Mouse (Mus musculus): ENCODE data around the gene Cycs. TPM values are rescaled to one million over a fixed set of nuclear protein-coding genes. Genes with fewer than 3 reads are reported as not detected.
"Not testable (repeated sequence)": the region's sequence is repeated elsewhere in the genome, so short reads cannot be mapped to it uniquely, and the experiment has no call there.

Gene Cycs
- polyA plus RNA-seq, 1 experiment: 4.0 TPM

- no peak overlapping the region for H3K4me3 ChIP-seq (replicated peaks; ENCODE audit: extremely low read depth, low read depth, low read length)
- TF ChIP-seq CTCF (IDR thresholded peaks at IDR 0.05; ENCODE audit: insufficient read depth, low read length) (no peak), POLR2A (IDR thresholded peaks at IDR 0.05; ENCODE audit: borderline replicate concordance, extremely low read depth, low read depth, low read length) (no peak)
- no peak for DNase-seq
- WGBS: 63% methylated on average over 5 of the region's 5 CpGs
- no peaks in the 10 kb centered on the region for H3K4me1 ChIP-seq (ENCODE audit: control insufficient read depth, insufficient read depth, low read length)
Measured at GRCm38 (mm10) chr6:50586316-50586715, 20.0 kb upstream of the Cycs start.

- no peak overlapping the region for H3K4me3 ChIP-seq (replicated peaks; ENCODE audit: extremely low read depth, low read depth, low read length)
- WGBS: 62% methylated on average over 7 of the region's 7 CpGs
- DNase-seq: no peak
- TF ChIP-seq CTCF (IDR thresholded peaks at IDR 0.05; ENCODE audit: insufficient read depth, low read length) (no peak), POLR2A (IDR thresholded peaks at IDR 0.05; ENCODE audit: borderline replicate concordance, extremely low read depth, low read depth, low read length) (no peak)
- H3K4me1 ChIP-seq (ENCODE audit: control insufficient read depth, insufficient read depth, low read length): no peaks in the 10 kb centered on the region
Measured at GRCm38 (mm10) chr6:50585733-50586132, 19.4 kb upstream of the Cycs start.

- H3K4me1 ChIP-seq (ENCODE audit: control insufficient read depth, insufficient read depth, low read length): no peaks in the 10 kb centered on the region
- TF ChIP-seq CTCF (IDR thresholded peaks at IDR 0.05; ENCODE audit: insufficient read depth, low read length) (no peak), POLR2A (IDR thresholded peaks at IDR 0.05; ENCODE audit: borderline replicate concordance, extremely low read depth, low read depth, low read length) (no peak)
- no peak for DNase-seq
- H3K4me3 ChIP-seq (replicated peaks; ENCODE audit: extremely low read depth, low read depth, low read length): no peak overlapping the region
- WGBS: 62% methylated on average over 1 of the region's 1 CpGs
Measured at GRCm38 (mm10) chr6:50571661-50572060, 5.3 kb upstream of the Cycs start.

GRCm38 (mm10) chr6:50566997-50567255 is 588 bp upstream of the Cycs start:
- no peak for DNase-seq
- H3K4me3 ChIP-seq (replicated peaks; ENCODE audit: extremely low read depth, low read depth, low read length): peak overlapping the region; percentile 79
- no peaks in the 10 kb centered on the region for H3K4me1 ChIP-seq (ENCODE audit: control insufficient read depth, insufficient read depth, low read length)
- TF ChIP-seq CTCF (IDR thresholded peaks at IDR 0.05; ENCODE audit: insufficient read depth, low read length) (no peak), POLR2A (IDR thresholded peaks at IDR 0.05; ENCODE audit: borderline replicate concordance, extremely low read depth, low read depth, low read length) (no peak)
- 6% methylated on average over 6 of the region's 6 CpGs for WGBS

- DNase-seq: no peak
- no peak for TF ChIP-seq POLR2A (IDR thresholded peaks at IDR 0.05; ENCODE audit: borderline replicate concordance, extremely low read depth, low read depth, low read length)
- TF ChIP-seq CTCF (IDR thresholded peaks at IDR 0.05; ENCODE audit: insufficient read depth, low read length): no peak
- H3K4me3 ChIP-seq (replicated peaks; ENCODE audit: extremely low read depth, low read depth, low read length): no peak overlapping the region
- no peaks in the 10 kb centered on the region for H3K4me1 ChIP-seq (ENCODE audit: control insufficient read depth, insufficient read depth, low read length)
- WGBS: 81% methylated on average over 3 of the region's 3 CpGs
Measured at GRCm38 (mm10) chr6:50563651-50564050, 2.7 kb downstream of the Cycs start.

- Histone ChIP-seq H3K4me3 (replicated peaks; ENCODE audit: extremely low read depth, low read depth, low read length) (no peak overlapping the region), H3K4me1 (ENCODE audit: control insufficient read depth, insufficient read depth, low read length) (no peaks in the 10 kb centered on the region)
- no peak for DNase-seq
- TF ChIP-seq CTCF (IDR thresholded peaks at IDR 0.05; ENCODE audit: insufficient read depth, low read length) (no peak), POLR2A (IDR thresholded peaks at IDR 0.05; ENCODE audit: borderline replicate concordance, extremely low read depth, low read depth, low read length) (no peak)
- WGBS: 92% methylated on average over 4 of the region's 4 CpGs
Measured at GRCm38 (mm10) chr6:50562421-50562820, 3.9 kb downstream of the Cycs start.

- WGBS: 93% methylated on average over 1 of the region's 1 CpGs
- TF ChIP-seq POLR2A (IDR thresholded peaks at IDR 0.05; ENCODE audit: borderline replicate concordance, extremely low read depth, low read depth, low read length) (no peak), CTCF (IDR thresholded peaks at IDR 0.05; ENCODE audit: insufficient read depth, low read length) (no peak)
- Histone ChIP-seq H3K4me3 (replicated peaks; ENCODE audit: extremely low read depth, low read depth, low read length) (no peak overlapping the region), H3K4me1 (ENCODE audit: control insufficient read depth, insufficient read depth, low read length) (no peaks in the 10 kb centered on the region)
- no peak for DNase-seq
Measured at GRCm38 (mm10) chr6:50560776-50561175, 5.6 kb downstream of the Cycs start.

GRCm38 (mm10) chr6:50558877-50559276 is 7.5 kb downstream of the Cycs start:
- TF ChIP-seq POLR2A (IDR thresholded peaks at IDR 0.05; ENCODE audit: borderline replicate concordance, extremely low read depth, low read depth, low read length) (no peak), CTCF (IDR thresholded peaks at IDR 0.05; ENCODE audit: insufficient read depth, low read length) (no peak)
- Histone ChIP-seq H3K4me3 (replicated peaks; ENCODE audit: extremely low read depth, low read depth, low read length) (no peak overlapping the region), H3K4me1 (ENCODE audit: control insufficient read depth, insufficient read depth, low read length) (no peaks in the 10 kb centered on the region)
- 77% methylated on average over 4 of the region's 4 CpGs for WGBS
- DNase-seq: no peak

- H3K4me1 ChIP-seq (ENCODE audit: control insufficient read depth, insufficient read depth, low read length): no peaks in the 10 kb centered on the region
- TF ChIP-seq CTCF (IDR thresholded peaks at IDR 0.05; ENCODE audit: insufficient read depth, low read length): no peak
- no peak for TF ChIP-seq POLR2A (IDR thresholded peaks at IDR 0.05; ENCODE audit: borderline replicate concordance, extremely low read depth, low read depth, low read length)
- H3K4me3 ChIP-seq (replicated peaks; ENCODE audit: extremely low read depth, low read depth, low read length): no peak overlapping the region
- WGBS: 84% methylated on average over 6 of the region's 6 CpGs
- DNase-seq: no peak
Measured at GRCm38 (mm10) chr6:50557566-50557965, 8.8 kb downstream of the Cycs start.

GRCm38 (mm10) chr6:50554223-50554622 is 12.1 kb downstream of the Cycs start:
- H3K4me1 ChIP-seq (ENCODE audit: control insufficient read depth, insufficient read depth, low read length); H3K4me3 ChIP-seq (replicated peaks; ENCODE audit: extremely low read depth, low read depth, low read length); DNase-seq: not testable (repeated sequence)
- WGBS: 59% methylated on average over 2 of the region's 2 CpGs
